Mouse (Mus musculus): ENCODE results near the gene Hnrnpul1.

- peak; percentile 48 for TF ChIP-seq CTCF (IDR thresholded peaks at IDR 0.05)
- no peak for TF ChIP-seq EP300 (IDR thresholded peaks at IDR 0.05)
Measured at GRCm38 (mm10) chr7:25702350-25702749, 52.2 kb downstream of the Hnrnpul1 start.

All from lung, postnatal 0 days (tissue).